Mouse (Mus musculus) spleen, adult 2 months (tissue): ENCODE results near the gene Agl. TPM values are rescaled to one million over a fixed set of nuclear protein-coding genes. Genes with fewer than 3 reads are reported as not detected.
"Not testable (repeated sequence)": the region's sequence is repeated elsewhere in the genome, so short reads cannot be mapped to it uniquely, and the experiment has no call there.

Source experiments
- DNase-seq, 2 experiments: peaks; one replicate each; pipeline versions ENCODE4 v3.0.0 to v3.0.0-alpha.2; 2012 to 2021; ENCODE audit warnings: low spot score in 2 of 2, low read depth in 1 of 2
- H3K27ac ChIP-seq: fragments of 200-500 bp; 2 replicates; pipeline ENCODE4 v1.5.1; 2012; ENCODE audit warnings: low read length, inconsistent platforms; ENCODE audit not compliant: insufficient read depth
- H3K27me3 ChIP-seq: fragments of 200-500 bp; 2 replicates; pipeline ENCODE4 v1.6.1; 2012; ENCODE audit warnings: mild to moderate bottlenecking, moderate library complexity, low read length, inconsistent platforms; ENCODE audit not compliant: control insufficient read depth, insufficient read depth
- H3K36me3 ChIP-seq: fragments of 200-500 bp; 2 replicates; pipeline ENCODE4 v1.6.1; 2012; ENCODE audit warnings: mild to moderate bottlenecking, low read length, inconsistent platforms; ENCODE audit not compliant: control insufficient read depth, insufficient read depth
- H3K4me1 ChIP-seq: fragments of 200-500 bp; 2 replicates; pipeline ENCODE4 v1.6.1; 2011; ENCODE audit warnings: inconsistent platforms; ENCODE audit not compliant: control insufficient read depth, insufficient read depth, insufficient read length
- H3K4me3 ChIP-seq: fragments of 200-500 bp; 2 replicates; pipeline ENCODE4 v1.5.1; 2011; ENCODE audit warnings: mild to moderate bottlenecking, inconsistent platforms; ENCODE audit not compliant: insufficient read depth, insufficient read length; ENCODE audit errors: extremely low read depth
- CTCF ChIP-seq: fragments of 200-500 bp; IDR thresholded peaks from 2 replicates; pipeline ENCODE4 v1.5.1; 2011; ENCODE audit warnings: mild to moderate bottlenecking, inconsistent platforms; ENCODE audit not compliant: insufficient read depth, insufficient read length, insufficient replicate concordance; ENCODE audit errors: extremely low read depth
- POLR2A ChIP-seq: fragments of 200-500 bp; IDR thresholded peaks from 2 replicates; pipeline ENCODE4 v1.6.1; 2011; ENCODE audit warnings: low read depth, low read length, inconsistent platforms
- WGBS: fragments of 180-500 bp; shearing (Covaris S2); methylation state at CpG from one replicate; pipeline ENCODE4 v1.1.7; 2018; 5-methylcytosine and 5-hydroxymethylcytosine counted together
- polyA plus RNA-seq: library from polyadenylated mRNA; depleted of rRNA; stranded (reverse); fragments of >200 nt; gene quantifications from 2 replicates; pipeline ENCODE4 v1.2.3, GENCODE M21; 2012

Gene Agl
- polyA plus RNA-seq, 1 experiment: 2.5 TPM

DNA sequence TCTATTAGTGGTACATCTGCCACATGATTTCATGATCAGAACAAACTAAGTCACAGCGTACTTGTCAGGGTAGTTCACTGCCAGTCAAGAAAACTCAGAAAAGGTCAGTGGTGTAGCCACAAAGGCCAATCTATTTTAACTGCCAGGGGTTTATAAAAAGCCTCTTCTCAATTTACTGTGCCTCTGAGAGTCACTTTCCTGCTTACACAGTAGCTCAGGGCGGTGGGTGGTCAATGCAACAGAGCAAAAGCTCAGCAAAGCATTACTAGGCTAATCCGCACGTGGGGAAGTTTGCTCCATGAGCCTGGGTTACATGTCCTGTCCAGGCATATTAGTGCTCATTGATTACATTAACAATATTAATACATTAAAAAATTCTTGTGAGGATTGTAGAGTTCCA, 8.0 kb upstream of the Agl start:
- 93% methylated on average over 4 of the region's 4 CpGs for WGBS
- H3K4me3 ChIP-seq: no peak overlapping the region
- TF ChIP-seq POLR2A (no peak), CTCF (no peak)
- H3K36me3 ChIP-seq: no peaks in the 10 kb centered on the region
- H3K27ac ChIP-seq: no peak overlapping the region
- DNase-seq: no peak
- H3K27me3 ChIP-seq: no peaks in the 10 kb centered on the region
- no peaks in the 10 kb centered on the region for H3K4me1 ChIP-seq

GRCm38 (mm10) chr3:116815305-116815797, 7.4 kb upstream of the Agl start:
- Histone ChIP-seq H3K27ac (no peak overlapping the region), H3K4me1 (no peaks in the 10 kb centered on the region), H3K4me3 (no peak overlapping the region), H3K27me3 (no peaks in the 10 kb centered on the region), H3K36me3 (no peaks in the 10 kb centered on the region)
- TF ChIP-seq POLR2A (no peak), CTCF (no peak)
- 52% methylated on average over 6 of the region's 6 CpGs for WGBS
- DNase-seq: no peak

- Histone ChIP-seq H3K27ac (no peak overlapping the region), H3K27me3 (no peaks in the 10 kb centered on the region), H3K4me3 (no peak overlapping the region), H3K36me3 (no peaks in the 10 kb centered on the region), H3K4me1 (no peaks in the 10 kb centered on the region)
- TF ChIP-seq POLR2A (no peak), CTCF (no peak)
- DNase-seq: no peak
- 82% methylated on average over 2 of the region's 2 CpGs for WGBS
These were observed 5.0 kb upstream of the Agl start for GRCm38 (mm10) chr3:116812946-116813345.

DNA sequence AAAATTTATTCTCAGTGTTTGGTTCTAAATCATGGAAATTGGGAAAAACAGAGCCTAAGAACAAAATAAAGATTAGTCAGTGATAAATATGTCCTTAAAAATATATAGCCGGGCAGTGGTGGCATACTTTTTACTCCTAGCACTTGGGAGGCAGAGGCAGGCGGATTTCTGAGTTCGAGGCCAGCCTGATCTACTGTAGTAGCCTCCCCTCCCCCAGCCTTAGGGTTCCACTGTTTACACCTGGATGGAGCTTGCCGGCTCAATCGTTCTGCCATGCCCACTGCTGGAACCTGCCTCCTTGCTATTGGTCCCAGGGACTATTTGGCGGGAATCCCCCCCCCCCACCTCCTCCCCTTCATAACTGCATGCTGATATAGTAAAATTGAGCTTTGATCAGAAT, 2.4 kb upstream of the Agl start:
- H3K27me3 ChIP-seq, DNase-seq, H3K4me3 ChIP-seq, H3K4me1 ChIP-seq, H3K27ac ChIP-seq, H3K36me3 ChIP-seq: not testable (repeated sequence)
- 92% methylated on average over 6 of the region's 6 CpGs for WGBS

GRCm38 (mm10) chr3:116809221-116809620, 1.3 kb upstream of the Agl start:
- WGBS: 93% methylated on average over 6 of the region's 6 CpGs
- Histone ChIP-seq H3K4me3 (no peak overlapping the region), H3K27ac (no peak overlapping the region), H3K36me3 (no peaks in the 10 kb centered on the region), H3K4me1 (no peaks in the 10 kb centered on the region), H3K27me3 (no peaks in the 10 kb centered on the region)
- no peak for DNase-seq
- no peak for TF ChIP-seq POLR2A
- no peak for TF ChIP-seq CTCF

GRCm38 (mm10) chr3:116808507-116809217, 696 bp upstream of the Agl start:
- WGBS: 55% methylated on average over 10 of the region's 10 CpGs
- no peak for TF ChIP-seq POLR2A
- no peak for TF ChIP-seq CTCF
- Histone ChIP-seq H3K27me3 (no peaks in the 10 kb centered on the region), H3K4me3 (peak overlapping the region; percentile 80), H3K27ac (peak overlapping the region; percentile 79), H3K4me1 (no peaks in the 10 kb centered on the region), H3K36me3 (no peaks in the 10 kb centered on the region)
- DNase-seq: peak in 1 of 2 experiments; percentile 24

DNA sequence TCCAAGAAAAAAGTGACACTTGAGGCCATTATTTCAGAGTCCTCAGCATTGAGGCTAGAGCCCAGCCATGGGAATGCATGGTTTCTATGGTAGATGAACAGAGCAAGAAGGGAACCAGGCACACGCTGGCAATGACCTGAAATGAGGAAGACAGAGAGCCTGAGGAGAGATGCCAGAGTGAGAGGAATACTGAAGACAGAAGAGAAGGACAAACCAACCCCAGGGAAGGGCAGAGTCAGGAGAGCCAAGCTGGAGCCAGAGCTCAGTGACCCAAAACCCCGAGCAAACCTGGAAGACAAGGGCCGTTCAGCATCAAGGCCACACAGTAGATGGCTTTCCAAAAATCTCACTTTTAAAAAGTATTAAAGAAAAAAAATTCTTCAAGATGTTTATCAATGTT, 2.1 kb downstream of the Agl start:
- Histone ChIP-seq H3K4me3 (no peak overlapping the region), H3K36me3 (no peaks in the 10 kb centered on the region; the same call in 1 of the 2 replicates), H3K4me1 (no peaks in the 10 kb centered on the region), H3K27me3 (no peaks in the 10 kb centered on the region), H3K27ac (no peak overlapping the region)
- 95% methylated on average over 3 of the region's 3 CpGs for WGBS
- DNase-seq: no peak
- TF ChIP-seq CTCF (no peak), POLR2A (no peak)
